Mouse (Mus musculus): Measurements from ENCODE around the gene Cyld.

- no peak for TF ChIP-seq CTCF (IDR thresholded peaks at IDR 0.05; ENCODE audit: borderline replicate concordance, insufficient read depth, low read depth, low read length)
- TF ChIP-seq POLR2A (IDR thresholded peaks at IDR 0.05; ENCODE audit: borderline replicate concordance, insufficient read depth, low read length) = no peak
Observed at GRCm38 (mm10) chr8:88671575-88671974, 25.3 kb upstream of the Cyld start.
